Mouse (Mus musculus): Measurements from ENCODE around the gene Cntn5. TPM values are rescaled to one million over a fixed set of nuclear protein-coding genes. Genes with fewer than 3 reads are reported as not detected.

Cntn5 gene
- polyA plus RNA-seq, 1 experiment from 2014 or later: 30.9 TPM

DNA sequence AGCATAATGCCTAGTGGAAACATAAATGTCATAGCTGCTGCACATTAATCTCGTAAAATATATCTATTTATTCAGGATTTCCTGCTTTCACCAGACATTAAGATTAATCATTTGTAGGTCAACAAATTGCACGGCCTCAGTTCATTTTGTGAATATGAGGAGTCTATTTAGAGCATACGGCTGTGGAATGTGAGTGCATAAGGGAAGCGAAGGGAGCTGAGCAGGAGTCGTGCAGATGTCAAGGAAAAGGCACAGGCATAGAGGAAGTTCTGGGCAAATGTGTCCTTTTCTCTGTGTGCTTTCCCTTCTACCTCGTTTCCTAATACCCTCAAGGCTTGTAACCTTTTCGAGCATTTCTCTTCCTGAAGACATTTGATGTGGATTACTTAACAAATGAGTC is 504.5 kb downstream of the Cntn5 start:
- no peaks in the 10 kb centered on the region for H3K27me3 ChIP-seq (ENCODE audit: control insufficient read depth, insufficient read depth, low read length)
- ATAC-seq (ENCODE audit: low read depth): no peak
- H3K27ac ChIP-seq (ENCODE audit: low read depth, low read length): no peak overlapping the region
- no peak overlapping the region for H3K4me2 ChIP-seq (ENCODE audit: low read depth, low read length)
- no peak overlapping the region for H3K4me3 ChIP-seq (ENCODE audit: low read depth, low read length)
- H3K9ac ChIP-seq (replicated peaks; ENCODE audit: low read depth, low read length): no peak overlapping the region
- no peaks in the 10 kb centered on the region for H3K9me3 ChIP-seq (ENCODE audit: control insufficient read depth, low read length)
- H3K36me3 ChIP-seq (ENCODE audit: control insufficient read depth, insufficient read depth, low read length): no peaks in the 10 kb centered on the region
- H3K4me1 ChIP-seq (ENCODE audit: control insufficient read depth, insufficient read depth, low read length): no peaks in the 10 kb centered on the region
- WGBS: 62% methylated on average over 7 of the region's 7 CpGs

- Histone ChIP-seq H3K9ac (replicated peaks; ENCODE audit: low read depth, low read length) (no peak overlapping the region), H3K27ac (ENCODE audit: low read depth, low read length) (no peak overlapping the region), H3K27me3 (ENCODE audit: control insufficient read depth, insufficient read depth, low read length) (no peaks in the 10 kb centered on the region), H3K36me3 (ENCODE audit: control insufficient read depth, insufficient read depth, low read length) (no peaks in the 10 kb centered on the region), H3K4me2 (ENCODE audit: low read depth, low read length) (no peak overlapping the region), H3K9me3 (ENCODE audit: control insufficient read depth, low read length) (no peaks in the 10 kb centered on the region), H3K4me3 (ENCODE audit: low read depth, low read length) (no peak overlapping the region), H3K4me1 (ENCODE audit: control insufficient read depth, insufficient read depth, low read length) (no peaks in the 10 kb centered on the region)
- ATAC-seq (ENCODE audit: low read depth): no peak
- WGBS: 92% methylated on average over 2 of the region's 2 CpGs
These were observed 514.7 kb downstream of the Cntn5 start for GRCm38 (mm10) chr9:10389863-10390262.

DNA sequence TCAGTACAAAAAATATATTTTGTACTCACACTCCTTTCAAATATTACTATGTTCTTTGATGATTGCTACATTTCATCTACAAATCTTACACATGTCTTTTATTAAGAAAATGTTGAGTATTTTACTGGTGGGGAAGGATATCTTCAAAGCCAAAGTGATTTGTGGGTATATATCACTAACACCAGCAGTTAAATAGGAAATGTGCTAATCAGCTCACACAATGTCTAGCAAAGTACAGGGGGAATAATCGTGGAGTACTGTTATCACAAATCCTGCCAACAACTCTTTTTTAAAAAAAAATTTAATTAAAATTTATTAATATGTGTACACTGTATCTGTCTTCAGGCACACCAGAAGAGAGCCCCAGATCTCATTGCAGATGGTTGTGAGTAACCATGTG is 520.1 kb downstream of the Cntn5 start:
- WGBS: 78% methylated on average over 1 of the region's 1 CpGs

DNA sequence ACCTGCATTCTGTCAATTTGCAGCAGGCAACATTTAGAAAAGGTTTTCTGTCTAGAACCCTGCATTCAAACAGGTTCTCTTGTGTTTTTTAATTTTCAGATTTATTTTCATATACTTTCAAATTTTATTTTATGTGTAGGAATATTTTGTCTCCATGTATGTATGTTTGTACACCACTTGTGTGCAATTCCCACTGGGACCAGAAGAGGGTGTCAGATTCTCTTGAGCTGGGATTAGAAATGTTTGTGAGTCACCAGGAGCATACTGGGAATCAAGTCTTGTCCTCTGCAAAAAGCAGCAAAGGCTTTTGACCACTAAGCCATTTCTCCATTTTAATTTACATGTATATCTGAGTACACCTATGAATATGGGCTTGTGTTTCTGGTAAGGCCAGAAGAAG is 521.4 kb downstream of the Cntn5 start:
- no peak overlapping the region for H3K4me2 ChIP-seq (ENCODE audit: low read depth, low read length)
- H3K9me3 ChIP-seq (ENCODE audit: control insufficient read depth, low read length): no peaks in the 10 kb centered on the region
- no peak for ATAC-seq (ENCODE audit: low read depth)
- no peak overlapping the region for H3K9ac ChIP-seq (replicated peaks; ENCODE audit: low read depth, low read length)
- no peaks in the 10 kb centered on the region for H3K27me3 ChIP-seq (ENCODE audit: control insufficient read depth, insufficient read depth, low read length)
- no peak overlapping the region for H3K4me3 ChIP-seq (ENCODE audit: low read depth, low read length)
- H3K4me1 ChIP-seq (ENCODE audit: control insufficient read depth, insufficient read depth, low read length): no peaks in the 10 kb centered on the region
- H3K36me3 ChIP-seq (ENCODE audit: control insufficient read depth, insufficient read depth, low read length): no peaks in the 10 kb centered on the region
- no peak overlapping the region for H3K27ac ChIP-seq (ENCODE audit: low read depth, low read length)

More for the DNA sequence above, 520.1 kb downstream of the Cntn5 start:
- no peaks in the 10 kb centered on the region for H3K4me1 ChIP-seq (ENCODE audit: control insufficient read depth, insufficient read depth, low read length)
- H3K4me2 ChIP-seq (ENCODE audit: low read depth, low read length): no peak overlapping the region
- no peak for ATAC-seq (ENCODE audit: low read depth)
- no peak overlapping the region for H3K9ac ChIP-seq (replicated peaks; ENCODE audit: low read depth, low read length)
- no peaks in the 10 kb centered on the region for H3K36me3 ChIP-seq (ENCODE audit: control insufficient read depth, insufficient read depth, low read length)
- H3K9me3 ChIP-seq (ENCODE audit: control insufficient read depth, low read length): no peaks in the 10 kb centered on the region
- no peak overlapping the region for H3K4me3 ChIP-seq (ENCODE audit: low read depth, low read length)
- H3K27ac ChIP-seq (ENCODE audit: low read depth, low read length): no peak overlapping the region
- no peaks in the 10 kb centered on the region for H3K27me3 ChIP-seq (ENCODE audit: control insufficient read depth, insufficient read depth, low read length)

DNA sequence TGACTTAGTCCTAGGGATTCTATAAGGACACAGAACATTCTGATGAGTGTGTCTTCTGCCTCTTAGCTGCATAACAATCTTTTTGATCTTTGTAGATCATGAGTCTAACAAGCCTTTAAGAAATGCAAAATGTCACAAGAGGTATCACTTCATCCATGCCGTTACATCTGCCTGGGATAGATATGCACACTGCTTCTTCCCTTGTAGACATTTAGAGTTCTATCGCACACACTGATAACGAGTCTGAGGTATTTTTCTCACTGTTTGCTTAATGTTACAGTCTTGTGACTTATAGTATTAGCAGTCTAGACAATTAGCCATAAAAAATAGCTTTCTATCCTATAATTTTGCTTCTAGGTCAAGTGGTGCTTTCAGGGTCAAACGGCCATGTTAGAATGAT is 522.9 kb downstream of the Cntn5 start:
- ATAC-seq (ENCODE audit: low read depth): no peak
- H3K9ac ChIP-seq (replicated peaks; ENCODE audit: low read depth, low read length): no peak overlapping the region
- no peak overlapping the region for H3K4me3 ChIP-seq (ENCODE audit: low read depth, low read length)
- 93% methylated on average over 4 of the region's 4 CpGs for WGBS
- no peaks in the 10 kb centered on the region for H3K4me1 ChIP-seq (ENCODE audit: control insufficient read depth, insufficient read depth, low read length)
- no peak overlapping the region for H3K4me2 ChIP-seq (ENCODE audit: low read depth, low read length)
- no peaks in the 10 kb centered on the region for H3K9me3 ChIP-seq (ENCODE audit: control insufficient read depth, low read length)
- no peaks in the 10 kb centered on the region for H3K27me3 ChIP-seq (ENCODE audit: control insufficient read depth, insufficient read depth, low read length)
- H3K36me3 ChIP-seq (ENCODE audit: control insufficient read depth, insufficient read depth, low read length): no peaks in the 10 kb centered on the region
- no peak overlapping the region for H3K27ac ChIP-seq (ENCODE audit: low read depth, low read length)

GRCm38 (mm10) chr9:10376261-10376660 is 528.3 kb downstream of the Cntn5 start:
- ATAC-seq (ENCODE audit: low read depth): no peak
- no peak overlapping the region for H3K4me3 ChIP-seq (ENCODE audit: low read depth, low read length)
- H3K36me3 ChIP-seq (ENCODE audit: control insufficient read depth, insufficient read depth, low read length): no peaks in the 10 kb centered on the region
- H3K27ac ChIP-seq (ENCODE audit: low read depth, low read length): no peak overlapping the region
- H3K9ac ChIP-seq (replicated peaks; ENCODE audit: low read depth, low read length): no peak overlapping the region
- no peaks in the 10 kb centered on the region for H3K9me3 ChIP-seq (ENCODE audit: control insufficient read depth, low read length)
- no peaks in the 10 kb centered on the region for H3K27me3 ChIP-seq (ENCODE audit: control insufficient read depth, insufficient read depth, low read length)
- H3K4me1 ChIP-seq (ENCODE audit: control insufficient read depth, insufficient read depth, low read length): no peaks in the 10 kb centered on the region
- H3K4me2 ChIP-seq (ENCODE audit: low read depth, low read length): no peak overlapping the region

- no peaks in the 10 kb centered on the region for H3K27me3 ChIP-seq (ENCODE audit: control insufficient read depth, insufficient read depth, low read length)
- no peaks in the 10 kb centered on the region for H3K4me1 ChIP-seq (ENCODE audit: control insufficient read depth, insufficient read depth, low read length)
- ATAC-seq (ENCODE audit: low read depth): peak; percentile 17; the same call in 1 of the 2 replicates
- 48% methylated on average over 5 of the region's 5 CpGs for WGBS
- H3K9me3 ChIP-seq (ENCODE audit: control insufficient read depth, low read length): no peaks in the 10 kb centered on the region
- no peak overlapping the region for H3K4me3 ChIP-seq (ENCODE audit: low read depth, low read length)
- H3K27ac ChIP-seq (ENCODE audit: low read depth, low read length): no peak overlapping the region
- no peak overlapping the region for H3K9ac ChIP-seq (replicated peaks; ENCODE audit: low read depth, low read length)
- H3K36me3 ChIP-seq (ENCODE audit: control insufficient read depth, insufficient read depth, low read length): no peaks in the 10 kb centered on the region
- H3K4me2 ChIP-seq (ENCODE audit: low read depth, low read length): no peak overlapping the region
These were observed 535.6 kb downstream of the Cntn5 start for GRCm38 (mm10) chr9:10368971-10369370.

- Histone ChIP-seq H3K27me3 (ENCODE audit: control insufficient read depth, insufficient read depth, low read length) (no peaks in the 10 kb centered on the region), H3K27ac (ENCODE audit: low read depth, low read length) (no peak overlapping the region), H3K36me3 (ENCODE audit: control insufficient read depth, insufficient read depth, low read length) (no peaks in the 10 kb centered on the region), H3K9me3 (ENCODE audit: control insufficient read depth, low read length) (no peaks in the 10 kb centered on the region), H3K9ac (replicated peaks; ENCODE audit: low read depth, low read length) (no peak overlapping the region), H3K4me2 (ENCODE audit: low read depth, low read length) (no peak overlapping the region), H3K4me1 (ENCODE audit: control insufficient read depth, insufficient read depth, low read length) (no peaks in the 10 kb centered on the region), H3K4me3 (ENCODE audit: low read depth, low read length) (no peak overlapping the region)
- ATAC-seq (ENCODE audit: low read depth): peak; percentile 61; the same call in 1 of the 2 replicates
- 33% methylated on average over 1 of the region's 1 CpGs for WGBS
These were observed 536.2 kb downstream of the Cntn5 start for GRCm38 (mm10) chr9:10368410-10368809.

GRCm38 (mm10) chr9:10366246-10366955 is 538.2 kb downstream of the Cntn5 start:
- peak; percentile 24; the same call in 1 of the 2 replicates for ATAC-seq (ENCODE audit: low read depth)
- no peak overlapping the region for H3K4me2 ChIP-seq (ENCODE audit: low read depth, low read length)
- no peaks in the 10 kb centered on the region for H3K9me3 ChIP-seq (ENCODE audit: control insufficient read depth, low read length)
- H3K27me3 ChIP-seq (ENCODE audit: control insufficient read depth, insufficient read depth, low read length): no peaks in the 10 kb centered on the region
- no peak overlapping the region for H3K9ac ChIP-seq (replicated peaks; ENCODE audit: low read depth, low read length)
- no peaks in the 10 kb centered on the region for H3K36me3 ChIP-seq (ENCODE audit: control insufficient read depth, insufficient read depth, low read length)
- H3K4me3 ChIP-seq (ENCODE audit: low read depth, low read length): no peak overlapping the region
- H3K27ac ChIP-seq (ENCODE audit: low read depth, low read length): no peak overlapping the region
- H3K4me1 ChIP-seq (ENCODE audit: control insufficient read depth, insufficient read depth, low read length): no peaks in the 10 kb centered on the region
- WGBS: 80% methylated on average over 6 of the region's 6 CpGs
